ENCODE assay signal across 10 mouse cellular contexts in the genomic region with DNA sequence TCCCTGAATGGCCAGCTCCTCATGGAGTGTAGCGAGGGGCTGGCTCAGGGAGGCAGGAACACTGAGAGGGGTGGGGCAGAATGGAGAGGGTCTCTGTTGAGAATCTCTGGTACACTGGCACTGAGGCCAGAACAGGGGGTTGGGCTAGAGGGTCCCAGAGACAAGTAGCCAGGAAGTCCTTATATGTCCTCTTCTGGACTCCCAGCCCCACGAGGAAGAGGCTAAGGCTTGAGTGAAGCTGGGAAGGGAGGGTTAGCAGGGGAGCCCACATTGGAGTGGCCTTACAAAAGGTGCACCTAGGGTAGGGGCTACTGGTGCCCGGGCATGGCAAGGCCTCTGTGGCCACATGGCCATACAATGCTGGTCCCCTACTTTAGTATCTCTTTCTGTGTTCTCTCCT. TPM values are rescaled to one million over a fixed set of nuclear protein-coding genes. Genes with fewer than 3 reads are reported as not detected.
A peak's percentile ranks its signal among the peaks of the same experiment; 100 is the strongest.
DNase-seq lines count a peak whose midpoint lies in the region; ATAC-seq lines count a peak whose summit lies in the region.
"Had no signal": no experiment of that assay in that cellular context is flagged by ENCODE, and none has a peak within 500 bp of the region (broad histone marks: within the 10 kb centered on the region; RNA-seq: fewer than 3 reads in every experiment).

No protein-coding gene starts in this region.

- no peaks in the 10 kb centered on the region for H3K9me3 ChIP-seq in kidney, embryonic 16.5 days (ENCODE audit: low read length)
- H3K9me3 ChIP-seq in forebrain, embryonic 14.5 days (replicated peaks; ENCODE audit: control insufficient read depth, low read length): no peaks in the 10 kb centered on the region
- H3K9me3 ChIP-seq in intestine, embryonic 14.5 days (ENCODE audit: control insufficient read depth, low read length): no peaks in the 10 kb centered on the region
- H3K9me3 ChIP-seq in neural tube, embryonic 12.5 days: no peaks in the 10 kb centered on the region

- H3K27ac ChIP-seq in kidney, embryonic 16.5 days (ENCODE audit: low read length): no peak overlapping the region
- H3K27ac ChIP-seq in forebrain, embryonic 14.5 days (ENCODE audit: low read depth, low read length): peak overlapping the region; percentile 24; the same call in 1 of the 2 replicates
- H3K27ac ChIP-seq in intestine, embryonic 14.5 days (ENCODE audit: low read depth): peak overlapping the region; percentile 95; the same call in 1 of the 2 replicates
- no peak overlapping the region for H3K27ac ChIP-seq in neural tube, embryonic 12.5 days

- H3K9ac ChIP-seq in kidney, embryonic 16.5 days (replicated peaks; ENCODE audit: low read length): no peak overlapping the region; the same call in 1 of the 2 replicates
- peak overlapping the region; percentile 98 for H3K9ac ChIP-seq in forebrain, embryonic 14.5 days (ENCODE audit: low read length)
- peak overlapping the region; percentile 93; the same call in 1 of the 2 replicates for H3K9ac ChIP-seq in intestine, embryonic 14.5 days (ENCODE audit: low read length)
- peak overlapping the region; percentile 94 for H3K9ac ChIP-seq in neural tube, embryonic 12.5 days

- peaks cover 36% of the 10 kb centered on the region for H3K4me1 ChIP-seq in kidney, embryonic 16.5 days (ENCODE audit: insufficient read depth, low read length)
- H3K4me1 ChIP-seq in forebrain, embryonic 14.5 days (ENCODE audit: control insufficient read depth, insufficient read depth, low read length): peaks cover 26% of the 10 kb centered on the region
- H3K4me1 ChIP-seq in intestine, embryonic 14.5 days (replicated peaks; ENCODE audit: control insufficient read depth, insufficient read depth, low read length): peaks cover 39% of the 10 kb centered on the region
- H3K4me1 ChIP-seq in neural tube, embryonic 12.5 days: peaks cover 60% of the 10 kb centered on the region

- 67% methylated on average over 3 of the region's 3 CpGs for WGBS in kidney, embryonic 16.5 days
- 73% methylated on average over 3 of the region's 3 CpGs for WGBS in forebrain, embryonic 14.5 days
- WGBS in intestine, embryonic 14.5 days: 61% methylated on average over 3 of the region's 3 CpGs
- WGBS in neural tube, embryonic 12.5 days: 73% methylated on average over 3 of the region's 3 CpGs

- peaks cover under 1% of the 10 kb centered on the region; the same call in 1 of the 2 replicates for H3K36me3 ChIP-seq in kidney, embryonic 16.5 days (ENCODE audit: insufficient read depth, low read length)
- H3K36me3 ChIP-seq in forebrain, embryonic 14.5 days (ENCODE audit: control insufficient read depth, insufficient read depth, low read length): peaks cover 11% of the 10 kb centered on the region
- H3K36me3 ChIP-seq in intestine, embryonic 14.5 days (ENCODE audit: control insufficient read depth, insufficient read depth, low read length): peaks cover 5% of the 10 kb centered on the region; the same call in 1 of the 2 replicates
- peaks cover 10% of the 10 kb centered on the region; the same call in 1 of the 2 replicates for H3K36me3 ChIP-seq in neural tube, embryonic 12.5 days

- DNase-seq in kidney, adult 18-20 months: no peak
- DNase-seq in forebrain, embryonic 14.5 days (ENCODE audit: low spot score): no peak
- DNase-seq in intestine, embryonic 14.5 days (ENCODE audit: low spot score): no peak
- no peak for DNase-seq in yolk sac, embryonic 10.5 days (ENCODE audit: low spot score)
- no peak for DNase-seq in right cerebral cortex, adult 18-20 months
- DNase-seq in Muller cell, postnatal 12 days (ENCODE audit: inconsistent ontology term): no peak
- DNase-seq: kidney, adult 9 months; thymus, postnatal 25 days had no signal

- peak overlapping the region; percentile 89 for H3K4me2 ChIP-seq in kidney, embryonic 16.5 days (replicated peaks; ENCODE audit: low read depth, low read length)
- peak overlapping the region; percentile 95 for H3K4me2 ChIP-seq in forebrain, embryonic 14.5 days (ENCODE audit: low read length)
- peak overlapping the region; percentile 96 for H3K4me2 ChIP-seq in intestine, embryonic 14.5 days (ENCODE audit: low read length)
- H3K4me2 ChIP-seq in neural tube, embryonic 12.5 days (replicated peaks): peak overlapping the region; percentile 95

- H3K27me3 ChIP-seq in kidney, embryonic 16.5 days (ENCODE audit: insufficient read depth, low read length): no peaks in the 10 kb centered on the region
- H3K27me3 ChIP-seq in forebrain, embryonic 14.5 days (replicated peaks; ENCODE audit: control insufficient read depth, insufficient read depth, low read length): no peaks in the 10 kb centered on the region
- H3K27me3 ChIP-seq in intestine, embryonic 14.5 days (replicated peaks; ENCODE audit: control insufficient read depth, insufficient read depth, low read length): no peaks in the 10 kb centered on the region
- H3K27me3 ChIP-seq in neural tube, embryonic 12.5 days (replicated peaks): no peaks in the 10 kb centered on the region

- ATAC-seq in kidney, embryonic 16.5 days (ENCODE audit: low FRiP score, low TSS enrichment): no peak
- ATAC-seq in forebrain, embryonic 14.5 days: no peak
- ATAC-seq in intestine, embryonic 14.5 days (replicated peaks; ENCODE audit: low FRiP score, low TSS enrichment, low read depth): no peak
- ATAC-seq in neural tube, embryonic 12.5 days (ENCODE audit: low FRiP score, low read depth): no peak

- peak overlapping the region; percentile 93; the same call in 1 of the 2 replicates for H3K4me3 ChIP-seq in kidney, embryonic 16.5 days (ENCODE audit: low read length)
- peak overlapping the region; percentile 87 for H3K4me3 ChIP-seq in forebrain, embryonic 14.5 days (ENCODE audit: low read depth, low read length)
- H3K4me3 ChIP-seq in intestine, embryonic 14.5 days (ENCODE audit: low read depth, low read length): 0 out of 2 replicates have a peak overlapping the region, but pooled peaks have one; percentile 85
- H3K4me3 ChIP-seq in neural tube, embryonic 12.5 days: peak overlapping the region; percentile 91

RNA-seq across cellular contexts. Expression of a gene that starts 2.1 kb away (rescaled TPM):
- polyA plus RNA-seq in kidney, embryonic 16.5 days (2015; fragmentation: Nextera tagmentation; extraction: Ambion mirVana): 41.9 and 44.1 TPM in 2 replicates
- polyA plus RNA-seq in forebrain, embryonic 14.5 days (2014; fragmentation: Nextera tagmentation; extraction: Ambion mirVana): 56.0 and 63.6 TPM in 2 replicates
- 23.4 and 26.7 TPM in 2 replicates for polyA plus RNA-seq in intestine, embryonic 14.5 days (2014; fragmentation: Nextera tagmentation; extraction: Ambion mirVana)
- 112 and 118 TPM in 2 replicates for polyA plus RNA-seq in neural tube, embryonic 12.5 days (2016; fragmentation: Nextera tagmentation; extraction: Ambion mirVana)

RNA-seq across cellular contexts. Expression of a gene that starts 23.0 kb away (rescaled TPM):
- 0.02 and 0.03 TPM in 2 replicates for polyA plus RNA-seq in kidney, embryonic 16.5 days (2015; fragmentation: Nextera tagmentation; extraction: Ambion mirVana)
- 0.11 and 0.17 TPM in 2 replicates for polyA plus RNA-seq in forebrain, embryonic 14.5 days (2014; fragmentation: Nextera tagmentation; extraction: Ambion mirVana)
- 0.50 and 0.51 TPM in 2 replicates for polyA plus RNA-seq in intestine, embryonic 14.5 days (2014; fragmentation: Nextera tagmentation; extraction: Ambion mirVana)
- 0.10 and 0.11 TPM in 2 replicates for polyA plus RNA-seq in neural tube, embryonic 12.5 days (2016; fragmentation: Nextera tagmentation; extraction: Ambion mirVana)

RNA-seq across cellular contexts. Expression of a gene that starts 34.5 kb away (rescaled TPM):
- polyA plus RNA-seq in kidney, embryonic 16.5 days (2015; fragmentation: Nextera tagmentation; extraction: Ambion mirVana): 30.6 and 34.2 TPM in 2 replicates
- 28.8 and 33.1 TPM in 2 replicates for polyA plus RNA-seq in forebrain, embryonic 14.5 days (2014; fragmentation: Nextera tagmentation; extraction: Ambion mirVana)
- polyA plus RNA-seq in intestine, embryonic 14.5 days (2014; fragmentation: Nextera tagmentation; extraction: Ambion mirVana): 25.4 and 29.2 TPM in 2 replicates
- polyA plus RNA-seq in neural tube, embryonic 12.5 days (2016; fragmentation: Nextera tagmentation; extraction: Ambion mirVana): 36.1 and 36.3 TPM in 2 replicates

RNA-seq across cellular contexts. Expression of a gene that starts 43.3 kb away (rescaled TPM):
- 0.92 and 1.4 TPM in 2 replicates for polyA plus RNA-seq in kidney, embryonic 16.5 days (2015; fragmentation: Nextera tagmentation; extraction: Ambion mirVana)
- polyA plus RNA-seq in forebrain, embryonic 14.5 days (2014; fragmentation: Nextera tagmentation; extraction: Ambion mirVana): 0.22 and 1.1 TPM in 2 replicates
- 1.0 and 1.1 TPM in 2 replicates for polyA plus RNA-seq in intestine, embryonic 14.5 days (2014; fragmentation: Nextera tagmentation; extraction: Ambion mirVana)
- 1.0 and 1.7 TPM in 2 replicates for polyA plus RNA-seq in neural tube, embryonic 12.5 days (2016; fragmentation: Nextera tagmentation; extraction: Ambion mirVana)

Comparison
In these comparisons a context has a peak if more than half of its experiments do, and no peak if none do; other contexts are left out.
1. H3K27ac ChIP-seq: peak in forebrain, embryonic 14.5 days (single experiment) and intestine, embryonic 14.5 days (single experiment); none in kidney, embryonic 16.5 days (single experiment) and neural tube, embryonic 12.5 days (single experiment).
2. Peak in every context shown above with its lines, with median percentiles within 50 percentile points of each other: H3K4me2 ChIP-seq and H3K4me3 ChIP-seq.